Mouse (Mus musculus) kidney, postnatal 14 days (tissue): ENCODE results near the gene Pagr1b.

Source experiments
- DNase-seq: peaks from one replicate; pipeline ENCODE4 v3.0.0; 2022; ENCODE audit warnings: mixed read lengths

Gene Pagr1b

GRCm38 (mm10) chr7:127019306-127019960, 3.1 kb upstream of the Pagr1b start:
- no peak for DNase-seq

GRCm38 (mm10) chr7:127018416-127019305, 2.4 kb upstream of the Pagr1b start:
- no peak for DNase-seq

- no peak for DNase-seq
These were observed 1.7 kb upstream of the Pagr1b start for GRCm38 (mm10) chr7:127017950-127018345.

GRCm38 (mm10) chr7:127016971-127017949, 976 bp upstream of the Pagr1b start, which contains the start of gene Pagr1a:
Pagr1a (minus strand) TSS chr7:127017352.
- peak; percentile 99 for DNase-seq

- no peak for DNase-seq
These were observed 228 bp upstream of the Pagr1b start for GRCm38 (mm10) chr7:127016486-127016938.

GRCm38 (mm10) chr7:127016081-127016480, 203 bp downstream of the Pagr1b start:
- peak; percentile 78 for DNase-seq

- DNase-seq: no peak
These were observed 1.3 kb downstream of the Pagr1b start for GRCm38 (mm10) chr7:127014993-127015392.

GRCm38 (mm10) chr7:127014320-127014719, 2.0 kb downstream of the Pagr1b start, which contains the start of gene Mvp:
Mvp (minus strand) TSS chr7:127014621.
- peak; percentile 84 for DNase-seq

- no peak for DNase-seq
These were observed 2.9 kb downstream of the Pagr1b start for GRCm38 (mm10) chr7:127013385-127013784.

- no peak for DNase-seq
These were observed 3.4 kb downstream of the Pagr1b start for GRCm38 (mm10) chr7:127012845-127013244.

- no peak for DNase-seq
These were observed 3.9 kb downstream of the Pagr1b start for GRCm38 (mm10) chr7:127012374-127012773.

GRCm38 (mm10) chr7:127011717-127012116, 4.6 kb downstream of the Pagr1b start:
- DNase-seq: no peak

- DNase-seq: no peak
These were observed 5.2 kb downstream of the Pagr1b start for GRCm38 (mm10) chr7:127011051-127011450.

- DNase-seq: no peak
These were observed 6.8 kb downstream of the Pagr1b start for GRCm38 (mm10) chr7:127009307-127010085.

- DNase-seq: peak; percentile 75
These were observed 7.9 kb downstream of the Pagr1b start for GRCm38 (mm10) chr7:127008239-127009019.

GRCm38 (mm10) chr7:127007313-127008024, 8.8 kb downstream of the Pagr1b start:
- no peak for DNase-seq

- no peak for DNase-seq
These were observed 12.0 kb downstream of the Pagr1b start for GRCm38 (mm10) chr7:127004122-127004875.

GRCm38 (mm10) chr7:127003620-127004019, 12.7 kb downstream of the Pagr1b start:
- DNase-seq: no peak

- no peak for DNase-seq
These were observed 16.7 kb downstream of the Pagr1b start for GRCm38 (mm10) chr7:126999568-126999967.
